Mouse (Mus musculus): ENCODE measurements around the gene Scrn2. TPM values are rescaled to one million over a fixed set of nuclear protein-coding genes. Genes with fewer than 3 reads are reported as not detected.
A peak's percentile ranks its signal among the peaks of the same experiment; 100 is the strongest.

The Scrn2 gene
- 11.8 and 13.2 TPM in 2 replicates for polyA plus RNA-seq (2015; fragmentation: Nextera tagmentation; extraction: Ambion mirVana)

- 3% methylated on average over 25 of the region's 25 CpGs for WGBS (ENCODE audit: insufficient replicate concordance)
- Histone ChIP-seq H3K4me1 (replicated peaks) (peaks cover 26% of the 10 kb centered on the region), H3K27me3 (peaks cover 10% of the 10 kb centered on the region), H3K9ac (peak within 1 kb of the TSS; percentile 65), H3K4me2 (peak within 1 kb of the TSS; percentile 79), H3K27ac (replicated peaks) (peak within 1 kb of the TSS; percentile 43; the same call in 1 of the 2 replicates), H3K36me3 (replicated peaks) (no peaks in the 10 kb centered on the region), H3K4me3 (replicated peaks) (peak within 1 kb of the TSS; percentile 65), H3K9me3 (replicated peaks) (no peaks in the 10 kb centered on the region)
- peak; percentile 68 for ATAC-seq (ENCODE audit: insufficient read depth)
These were observed at the start of gene Scrn2 for GRCm38 (mm10) chr11:97029686-97030417. Gene Scrn2 (plus strand): TSS chr11:97029938.

DNA sequence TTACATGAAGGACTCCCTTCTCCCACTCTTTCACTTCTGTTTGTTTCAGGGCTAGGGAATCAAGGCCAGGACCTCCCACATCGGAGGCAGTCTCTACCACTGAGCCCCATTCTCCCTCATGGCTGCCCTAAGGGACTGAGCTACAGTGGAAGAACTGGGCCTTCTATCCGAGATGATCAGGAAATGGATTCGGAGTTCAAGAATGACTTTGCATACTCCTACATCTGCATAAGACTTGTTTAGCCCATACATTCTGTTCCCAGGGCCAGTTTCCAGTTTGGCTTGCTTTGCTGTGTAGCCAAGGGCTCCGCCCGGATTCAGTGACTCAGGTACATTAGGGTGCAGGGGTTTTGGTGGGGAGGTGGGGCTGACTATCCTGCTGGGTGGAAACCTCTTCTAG, 49.7 kb upstream of the Scrn2 start:
- peaks cover 43% of the 10 kb centered on the region for H3K4me1 ChIP-seq (replicated peaks)
- no peak overlapping the region for H3K27ac ChIP-seq (replicated peaks)
- no peaks in the 10 kb centered on the region for H3K9me3 ChIP-seq (replicated peaks)

GRCm38 (mm10) chr11:96981461-96981860, 48.3 kb upstream of the Scrn2 start:
- H3K9ac ChIP-seq, result no peak overlapping the region
- H3K4me2 ChIP-seq, result no peak overlapping the region
- 0 out of 2 replicates have a peak overlapping the region, but pooled peaks have one; percentile 14 for H3K27ac ChIP-seq (replicated peaks)
- H3K36me3 ChIP-seq (replicated peaks), result no peaks in the 10 kb centered on the region
- H3K4me1 ChIP-seq (replicated peaks), result peaks cover 28% of the 10 kb centered on the region
- no peak for ATAC-seq (ENCODE audit: insufficient read depth)
- H3K9me3 ChIP-seq (replicated peaks), result no peaks in the 10 kb centered on the region
- H3K4me3 ChIP-seq (replicated peaks), result no peak overlapping the region
- WGBS (ENCODE audit: insufficient replicate concordance), result 69% methylated on average over 15 of the region's 15 CpGs
- peaks cover 30% of the 10 kb centered on the region for H3K27me3 ChIP-seq

More for the DNA sequence above, 49.7 kb upstream of the Scrn2 start:
- no peaks in the 10 kb centered on the region for H3K36me3 ChIP-seq (replicated peaks)
- 69% methylated on average over 5 of the region's 5 CpGs for WGBS (ENCODE audit: insufficient replicate concordance)
- H3K9ac ChIP-seq, result no peak overlapping the region
- no peak overlapping the region for H3K4me3 ChIP-seq (replicated peaks)
- no peak overlapping the region for H3K4me2 ChIP-seq
- ATAC-seq (ENCODE audit: insufficient read depth), result no peak
- peaks cover 16% of the 10 kb centered on the region for H3K27me3 ChIP-seq

DNA sequence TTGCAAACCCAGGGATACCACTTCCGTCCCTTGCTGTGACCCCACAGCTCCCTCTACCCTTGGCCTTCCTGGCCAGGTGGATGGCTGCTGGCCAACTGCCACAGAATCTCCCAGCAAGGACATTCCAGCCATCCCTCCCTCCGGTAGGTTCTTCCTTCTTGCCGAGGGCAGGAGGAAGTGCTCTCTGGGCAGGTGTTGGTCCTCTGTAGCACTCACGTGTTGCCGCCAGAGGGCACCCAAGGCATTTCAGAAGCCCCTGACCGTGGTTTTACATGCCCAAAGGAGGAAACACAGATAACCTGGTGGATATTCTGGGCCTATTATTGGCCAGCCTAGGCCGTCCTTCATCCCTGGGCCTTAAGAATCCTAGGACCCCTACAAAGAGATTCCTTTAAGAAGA, 47.4 kb upstream of the Scrn2 start:
- no peaks in the 10 kb centered on the region for H3K9me3 ChIP-seq (replicated peaks)
- ATAC-seq (ENCODE audit: insufficient read depth), result no peak
- no peak overlapping the region for H3K27ac ChIP-seq (replicated peaks)
- peaks cover 39% of the 10 kb centered on the region for H3K27me3 ChIP-seq
- no peak overlapping the region for H3K4me3 ChIP-seq (replicated peaks)
- no peak overlapping the region for H3K9ac ChIP-seq
- peaks cover 27% of the 10 kb centered on the region for H3K4me1 ChIP-seq (replicated peaks)
- no peaks in the 10 kb centered on the region for H3K36me3 ChIP-seq (replicated peaks)
- 1% methylated on average over 7 of the region's 7 CpGs for whole genome bisulfite sequencing (ENCODE audit: insufficient replicate concordance)
- H3K4me2 ChIP-seq, result peak overlapping the region; percentile 11; the same call in 1 of the 2 replicates

DNA sequence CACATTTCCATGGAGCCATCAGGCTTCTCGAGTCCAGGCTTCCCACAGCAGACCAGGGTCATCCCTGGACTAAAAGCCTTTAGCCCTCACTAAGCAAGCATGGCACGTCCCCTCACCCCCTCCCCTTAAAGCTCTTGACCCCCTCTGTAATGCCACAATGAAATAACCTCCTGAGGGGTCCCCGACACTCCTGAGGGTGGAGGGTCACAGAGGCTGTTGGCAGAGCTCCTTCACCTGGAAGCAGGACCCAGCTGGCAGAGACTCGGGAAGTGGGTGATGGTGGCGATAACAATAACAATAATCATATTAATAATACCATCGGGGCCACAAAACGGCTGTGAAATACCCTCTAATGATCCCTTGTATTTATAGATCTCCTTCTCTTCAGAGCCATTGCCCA, 46.9 kb upstream of the Scrn2 start, which contains the start of gene Sp2:
Sp2 (minus strand) TSS at position 101 of the 400 bp plus-strand sequence.
- peaks cover 44% of the 10 kb centered on the region for H3K27me3 ChIP-seq
- H3K4me1 ChIP-seq (replicated peaks), result peaks cover 30% of the 10 kb centered on the region
- H3K36me3 ChIP-seq (replicated peaks), result no peaks in the 10 kb centered on the region
- H3K9me3 ChIP-seq (replicated peaks), result no peaks in the 10 kb centered on the region
- 67% methylated on average over 7 of the region's 7 CpGs for WGBS (ENCODE audit: insufficient replicate concordance)
- H3K27ac ChIP-seq (replicated peaks), result 0 out of 2 replicates have a peak within 1 kb of the TSS, but pooled peaks have one; percentile 14
- H3K4me3 ChIP-seq (replicated peaks), result no peak within 1 kb of the TSS
- no peak for ATAC-seq (ENCODE audit: insufficient read depth)
- no peak within 1 kb of the TSS for H3K9ac ChIP-seq
- H3K4me2 ChIP-seq, result peak within 1 kb of the TSS; percentile 11; the same call in 1 of the 2 replicates

DNA sequence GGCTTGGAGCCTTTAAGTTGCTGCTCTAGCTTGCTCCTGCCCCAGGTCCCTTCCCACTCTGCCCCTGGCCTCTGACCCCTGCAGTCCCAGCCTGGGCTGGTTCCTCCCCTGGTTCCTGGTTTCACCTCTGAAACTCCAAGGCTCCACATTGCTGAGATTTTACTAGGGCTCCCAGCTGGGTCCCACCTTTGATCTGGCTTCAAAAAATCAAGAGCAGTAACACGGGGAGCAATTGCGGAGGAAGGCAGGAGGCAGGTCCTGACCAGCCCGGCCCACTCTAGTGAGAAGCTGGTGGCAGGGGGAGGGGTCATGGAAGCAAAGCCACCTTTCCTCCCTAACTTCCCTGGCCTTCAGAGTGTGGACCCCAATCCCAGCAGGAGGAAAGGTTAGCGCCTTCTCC, 44.8 kb upstream of the Scrn2 start:
- Histone ChIP-seq H3K9me3 (replicated peaks) (no peaks in the 10 kb centered on the region), H3K9ac (no peak overlapping the region), H3K27me3 (peaks cover 62% of the 10 kb centered on the region), H3K4me3 (replicated peaks) (no peak overlapping the region), H3K4me2 (no peak overlapping the region), H3K27ac (replicated peaks) (no peak overlapping the region), H3K36me3 (replicated peaks) (no peaks in the 10 kb centered on the region), H3K4me1 (replicated peaks) (peaks cover 19% of the 10 kb centered on the region)
- ATAC-seq (ENCODE audit: insufficient read depth), result no peak
- 48% methylated on average over 4 of the region's 4 CpGs for WGBS (ENCODE audit: insufficient replicate concordance)

- Histone ChIP-seq H3K27me3 (peaks cover 72% of the 10 kb centered on the region), H3K9me3 (replicated peaks) (no peaks in the 10 kb centered on the region), H3K4me2 (no peak overlapping the region), H3K4me1 (replicated peaks) (peaks cover 16% of the 10 kb centered on the region), H3K36me3 (replicated peaks) (no peaks in the 10 kb centered on the region), H3K27ac (replicated peaks) (no peak overlapping the region), H3K9ac (no peak overlapping the region), H3K4me3 (replicated peaks) (no peak overlapping the region)
- ATAC-seq (ENCODE audit: insufficient read depth), result no peak
- WGBS (ENCODE audit: insufficient replicate concordance), result 34% methylated on average over 3 of the region's 3 CpGs
These were observed 43.3 kb upstream of the Scrn2 start for GRCm38 (mm10) chr11:96986463-96986862.

DNA sequence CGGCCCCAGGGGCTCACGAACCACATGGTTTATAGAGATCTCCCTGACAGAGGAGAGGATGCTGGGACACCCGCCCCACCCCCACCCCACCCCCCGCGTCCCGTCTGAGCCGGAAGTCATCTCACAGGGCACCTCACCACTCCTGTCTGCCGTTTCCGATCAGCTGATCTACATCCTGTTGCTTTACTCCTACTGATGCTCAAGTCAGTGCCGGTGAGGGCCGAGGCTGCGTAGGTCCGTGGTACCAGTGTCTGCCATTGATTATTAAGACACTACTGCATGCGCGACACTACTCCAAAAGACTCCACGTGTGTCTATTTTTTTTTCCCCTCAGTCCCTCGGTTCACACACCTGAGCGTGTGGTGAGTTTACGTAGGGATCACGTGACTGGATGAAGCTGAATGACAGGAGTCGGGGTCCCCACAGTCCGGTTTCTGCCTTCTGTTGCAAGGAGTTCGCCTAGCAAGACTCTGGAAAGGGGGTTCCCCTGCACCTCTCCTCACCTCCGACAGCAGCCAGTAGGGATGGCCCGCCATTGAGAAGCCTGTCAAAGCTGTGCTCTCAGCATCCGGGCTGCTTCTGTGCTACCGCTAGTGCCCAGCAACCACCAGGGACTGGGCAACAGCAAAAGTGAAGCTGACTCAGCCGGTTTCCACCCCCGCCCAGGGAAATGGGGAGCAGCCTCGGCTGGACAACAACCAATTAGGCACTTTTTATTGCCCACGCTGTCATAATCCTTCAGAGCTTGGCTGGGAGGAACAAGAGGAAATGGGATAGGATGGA, 41.7 kb upstream of the Scrn2 start:
- H3K4me1 ChIP-seq (replicated peaks), result peaks cover 10% of the 10 kb centered on the region
- peak overlapping the region; percentile 35 for H3K4me2 ChIP-seq
- H3K9ac ChIP-seq, result no peak overlapping the region
- peaks cover 73% of the 10 kb centered on the region for H3K27me3 ChIP-seq
- ATAC-seq (ENCODE audit: insufficient read depth), result no peak
- no peaks in the 10 kb centered on the region for H3K9me3 ChIP-seq (replicated peaks)
- no peak overlapping the region for H3K4me3 ChIP-seq (replicated peaks)
- H3K36me3 ChIP-seq (replicated peaks), result no peaks in the 10 kb centered on the region
- no peak overlapping the region for H3K27ac ChIP-seq (replicated peaks)
- WGBS (ENCODE audit: insufficient replicate concordance), result 7% methylated on average over 31 of the region's 31 CpGs

GRCm38 (mm10) chr11:96991501-96991900, 38.2 kb upstream of the Scrn2 start:
- 53% methylated on average over 5 of the region's 5 CpGs for WGBS (ENCODE audit: insufficient replicate concordance)

DNA sequence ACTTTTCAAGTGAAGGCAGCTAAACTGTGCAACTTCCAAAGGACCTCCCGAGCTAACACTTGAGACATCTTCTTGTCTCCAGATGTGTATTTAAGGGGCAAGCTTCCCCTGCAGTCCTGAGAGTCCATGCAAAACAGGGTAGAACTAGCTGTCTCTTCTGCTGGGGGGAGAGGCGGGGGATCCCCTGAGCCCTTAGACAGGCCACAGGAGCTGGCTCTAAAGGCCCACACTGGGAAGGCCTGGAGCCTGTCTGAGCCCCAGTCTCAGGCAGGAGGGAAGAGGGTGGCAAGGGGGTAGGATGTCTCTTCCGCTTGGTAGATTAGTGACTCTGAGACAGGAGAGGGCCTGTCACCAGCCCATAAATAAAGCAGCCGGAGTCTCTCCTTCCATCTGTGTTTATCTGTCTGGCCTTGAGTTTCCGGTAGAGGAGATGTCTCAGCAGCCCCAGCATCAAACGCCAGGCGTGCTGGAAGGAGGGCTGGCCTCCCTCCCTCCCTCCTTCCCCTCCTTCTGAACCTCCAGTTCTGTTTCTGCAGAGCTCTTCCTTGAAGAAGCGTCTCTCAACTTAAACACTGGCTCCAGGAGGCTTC, 36.9 kb upstream of the Scrn2 start:
- H3K27ac ChIP-seq (replicated peaks), result no peak overlapping the region
- H3K4me1 ChIP-seq (replicated peaks), result peaks cover 14% of the 10 kb centered on the region
- peaks cover 73% of the 10 kb centered on the region for H3K27me3 ChIP-seq
- ATAC-seq (ENCODE audit: insufficient read depth), result no peak
- 15% methylated on average over 8 of the region's 8 CpGs for WGBS (ENCODE audit: insufficient replicate concordance)
- H3K4me3 ChIP-seq (replicated peaks), result no peak overlapping the region
- no peak overlapping the region for H3K4me2 ChIP-seq
- H3K9me3 ChIP-seq (replicated peaks), result no peaks in the 10 kb centered on the region
- no peaks in the 10 kb centered on the region for H3K36me3 ChIP-seq (replicated peaks)
- H3K9ac ChIP-seq, result no peak overlapping the region

More at GRCm38 (mm10) chr11:96991501-96991900, 38.2 kb upstream of the Scrn2 start:
- Histone ChIP-seq H3K4me2 (no peak overlapping the region), H3K27ac (replicated peaks) (no peak overlapping the region), H3K9me3 (replicated peaks) (no peaks in the 10 kb centered on the region), H3K9ac (no peak overlapping the region), H3K4me3 (replicated peaks) (no peak overlapping the region), H3K4me1 (replicated peaks) (peaks cover 10% of the 10 kb centered on the region), H3K36me3 (replicated peaks) (no peaks in the 10 kb centered on the region), H3K27me3 (peaks cover 73% of the 10 kb centered on the region)
- no peak for ATAC-seq (ENCODE audit: insufficient read depth)

GRCm38 (mm10) chr11:96995031-96995430, 34.7 kb upstream of the Scrn2 start:
- no peak for ATAC-seq (ENCODE audit: insufficient read depth)
- no peak overlapping the region for H3K4me2 ChIP-seq
- H3K9ac ChIP-seq, result no peak overlapping the region
- no peak overlapping the region for H3K27ac ChIP-seq (replicated peaks)
- H3K36me3 ChIP-seq (replicated peaks), result no peaks in the 10 kb centered on the region
- H3K4me3 ChIP-seq (replicated peaks), result no peak overlapping the region
- 62% methylated on average over 5 of the region's 5 CpGs for WGBS (ENCODE audit: insufficient replicate concordance)
- peaks cover 6% of the 10 kb centered on the region for H3K4me1 ChIP-seq (replicated peaks)
- peaks cover 76% of the 10 kb centered on the region for H3K27me3 ChIP-seq
- no peaks in the 10 kb centered on the region for H3K9me3 ChIP-seq (replicated peaks)
